In genomic region chr5:128513261-128513660, GRCm38 (mm10) we compare ENCODE assay signal across 17 mouse cellular contexts.
DNase-seq lines count a peak whose midpoint lies in the region; ATAC-seq and TF ChIP-seq lines count a peak whose summit lies in the region.
"Had no signal": no experiment of that assay in that cellular context is flagged by ENCODE, and none has a peak within 500 bp of the region (broad histone marks: within the 10 kb centered on the region; RNA-seq: fewer than 3 reads in every experiment).

No protein-coding gene starts in this region.

- TF ChIP-seq CTCF in midbrain, postnatal 0 days (IDR thresholded peaks at IDR 0.05), result no peak

- H3K27ac ChIP-seq in hindbrain, embryonic 15.5 days (replicated peaks), result no peak overlapping the region
- H3K27ac ChIP-seq in hindbrain, embryonic 12.5 days, result no peak overlapping the region
- H3K27ac ChIP-seq in midbrain, postnatal 0 days (ENCODE audit: low read depth, low read length), result no peak overlapping the region
- no peak overlapping the region for H3K27ac ChIP-seq in midbrain, embryonic 10.5 days (replicated peaks)
- H3K27ac ChIP-seq: forebrain, embryonic 15.5 days; heart, embryonic 13.5 days; hindbrain, embryonic 10.5 days; limb, embryonic 12.5 days had no signal

- intact Hi-C loops in left cerebral cortex, postnatal 14 days (cut with DNase I), result no loop called here

- no peaks in the 10 kb centered on the region for H3K9me3 ChIP-seq in hindbrain, embryonic 15.5 days
- H3K9me3 ChIP-seq in hindbrain, embryonic 12.5 days (replicated peaks), result 0 out of 2 replicates have a peak, but pooled peaks cover 12% of the 10 kb centered on the region
- H3K9me3 ChIP-seq in midbrain, postnatal 0 days (ENCODE audit: low read length), result no peaks in the 10 kb centered on the region
- peaks cover 3% of the 10 kb centered on the region; the same call in 1 of the 2 replicates for H3K9me3 ChIP-seq in midbrain, embryonic 10.5 days (replicated peaks)
- H3K9me3 ChIP-seq: forebrain, embryonic 15.5 days; hindbrain, embryonic 10.5 days had no signal

- no peaks in the 10 kb centered on the region for H3K4me1 ChIP-seq in hindbrain, embryonic 15.5 days (replicated peaks)
- no peaks in the 10 kb centered on the region for H3K4me1 ChIP-seq in hindbrain, embryonic 12.5 days
- no peaks in the 10 kb centered on the region for H3K4me1 ChIP-seq in midbrain, postnatal 0 days (ENCODE audit: insufficient read depth, low read length)
- H3K4me1 ChIP-seq in midbrain, embryonic 10.5 days, result peaks cover 4% of the 10 kb centered on the region; the same call in 1 of the 2 replicates
- H3K4me1 ChIP-seq: forebrain, embryonic 15.5 days; heart, embryonic 13.5 days; limb, embryonic 12.5 days had no signal

- H3K27me3 ChIP-seq in hindbrain, embryonic 15.5 days, result no peaks in the 10 kb centered on the region
- peaks cover 10% of the 10 kb centered on the region for H3K27me3 ChIP-seq in hindbrain, embryonic 12.5 days
- H3K27me3 ChIP-seq in midbrain, postnatal 0 days (ENCODE audit: insufficient read depth, low read length), result no peaks in the 10 kb centered on the region
- H3K27me3 ChIP-seq in midbrain, embryonic 10.5 days (ENCODE audit: low read depth, poor library complexity, severe bottlenecking), result peaks cover 23% of the 10 kb centered on the region
- H3K27me3 ChIP-seq: forebrain, embryonic 15.5 days had no signal

- H3K9ac ChIP-seq in hindbrain, embryonic 15.5 days, result no peak overlapping the region
- no peak overlapping the region for H3K9ac ChIP-seq in hindbrain, embryonic 12.5 days
- no peak overlapping the region for H3K9ac ChIP-seq in midbrain, postnatal 0 days (replicated peaks; ENCODE audit: low read length, poor library complexity, severe bottlenecking)
- H3K9ac ChIP-seq: forebrain, embryonic 15.5 days; heart, embryonic 13.5 days; limb, embryonic 12.5 days had no signal

- peak; percentile 88 for DNase-seq in midbrain, postnatal 0 days (ENCODE audit: low spot score)
- DNase-seq in midbrain, embryonic 10.5 days (ENCODE audit: low spot score), result no peak
- DNase-seq in cerebellum, postnatal 14 days, result peak; percentile 32 to 49
- peak; percentile 24 to 54 for DNase-seq in left cerebral cortex, postnatal 14 days (ENCODE audit: low spot score in 2 of 2)
- no peak for DNase-seq in retina, postnatal 1 day
- DNase-seq in kidney, postnatal 25 days, result no peak
- DNase-seq: adrenal gland, adult 2 months; B cell, adult 2 months; kidney, adult 2 months; kidney, postnatal 4 days had no signal

- 68% methylated on average over 14 of the region's 14 CpGs for WGBS in hindbrain, embryonic 15.5 days
- 79% methylated on average over 14 of the region's 14 CpGs for WGBS in hindbrain, embryonic 12.5 days
- WGBS in midbrain, postnatal 0 days, result 60% methylated on average over 14 of the region's 14 CpGs
- 74% methylated on average over 14 of the region's 14 CpGs for WGBS in midbrain, embryonic 10.5 days

- no peak overlapping the region for H3K4me2 ChIP-seq in hindbrain, embryonic 15.5 days
- H3K4me2 ChIP-seq in hindbrain, embryonic 12.5 days (replicated peaks), result no peak overlapping the region
- H3K4me2 ChIP-seq in midbrain, postnatal 0 days (ENCODE audit: low read depth, low read length, poor library complexity, severe bottlenecking), result no peak overlapping the region
- H3K4me2 ChIP-seq: forebrain, embryonic 15.5 days; heart, embryonic 13.5 days; limb, embryonic 12.5 days had no signal

- no peaks in the 10 kb centered on the region for H3K36me3 ChIP-seq in hindbrain, embryonic 15.5 days
- H3K36me3 ChIP-seq in hindbrain, embryonic 12.5 days, result no peaks in the 10 kb centered on the region
- no peaks in the 10 kb centered on the region for H3K36me3 ChIP-seq in midbrain, postnatal 0 days (ENCODE audit: insufficient read depth, low read length)
- H3K36me3 ChIP-seq in midbrain, embryonic 10.5 days, result no peaks in the 10 kb centered on the region
- H3K36me3 ChIP-seq: forebrain, embryonic 15.5 days; heart, embryonic 13.5 days; hindbrain, embryonic 10.5 days; limb, embryonic 12.5 days had no signal

- no peak overlapping the region for H3K4me3 ChIP-seq in hindbrain, embryonic 15.5 days
- H3K4me3 ChIP-seq in hindbrain, embryonic 12.5 days, result no peak overlapping the region
- no peak overlapping the region for H3K4me3 ChIP-seq in midbrain, postnatal 0 days (ENCODE audit: low read depth, low read length)
- no peak overlapping the region for H3K4me3 ChIP-seq in midbrain, embryonic 10.5 days
- H3K4me3 ChIP-seq: forebrain, embryonic 15.5 days; heart, embryonic 13.5 days; hindbrain, embryonic 10.5 days; limb, embryonic 12.5 days; myocyte had no signal

- peak; percentile 54 for ATAC-seq in hindbrain, embryonic 15.5 days (ENCODE audit: low FRiP score, low read depth)
- ATAC-seq in hindbrain, embryonic 12.5 days (ENCODE audit: low FRiP score), result no peak
- ATAC-seq in midbrain, postnatal 0 days (ENCODE audit: low FRiP score), result peak; percentile 82
- ATAC-seq: forebrain, embryonic 15.5 days had no signal

Comparison
In these comparisons a context has a peak if more than half of its experiments do, and no peak if none do; other contexts are left out.
1. DNase-seq: peak in midbrain, postnatal 0 days (single experiment), cerebellum, postnatal 14 days (2 of 2) and left cerebral cortex, postnatal 14 days (2 of 2); none in midbrain, embryonic 10.5 days (single experiment), retina, postnatal 1 day (single experiment) and kidney, postnatal 25 days (0 of 2).